Mouse (Mus musculus) kidney, adult 10 weeks (tissue): ENCODE measurements around the gene Dand5. TPM values are rescaled to one million over a fixed set of nuclear protein-coding genes. Genes with fewer than 3 reads are reported as not detected.

Experiments
- polyA plus RNA-seq: library from polyadenylated mRNA; stranded (reverse); fragments of 350-450 nt; fragmentation: Illumina TruSeq; extraction: RNeasy Lipid Tissue Mini Kit (QIAGEN cat#74804); gene quantifications from one replicate; pipeline ENCODE4 v1.2.3, GENCODE M21; 2014; ENCODE audit warnings: low read depth, low replicate concordance

Gene Dand5
- 3.3 TPM for polyA plus RNA-seq

GRCm38 (mm10) chr8:84822723-84823122 is at the start of gene Dand5:
Gene Dand5 (minus strand): TSS chr8:84822823.

GRCm38 (mm10) chr8:84871376-84872308 is 49.0 kb upstream of the Dand5 start, which contains the start of gene Syce2:
Gene Syce2 (plus strand): TSS chr8:84872111.

GRCm38 (mm10) chr8:84856864-84857441 is 34.3 kb upstream of the Dand5 start, which contains the start of gene Farsa:
Gene Farsa (plus strand): TSS chr8:84856989.

GRCm38 (mm10) chr8:84846722-84847572 is 24.3 kb upstream of the Dand5 start, which contains the start of gene Calr:
Gene Calr (minus strand): TSS chr8:84846934.

GRCm38 (mm10) chr8:84840248-84840999 is 17.8 kb upstream of the Dand5 start, which contains the start of gene Rad23a:
Gene Rad23a (minus strand): TSS chr8:84840665.

GRCm38 (mm10) chr8:84831490-84831889 is 8.9 kb upstream of the Dand5 start, which contains the start of gene Gadd45gip1:
Gene Gadd45gip1 (plus strand): TSS chr8:84831522.

GRCm38 (mm10) chr8:84799999-84800831 is 22.4 kb downstream of the Dand5 start, which contains the start of gene Nfix:
Gene Nfix (minus strand): TSS chr8:84800344.

Other genes starting within 250 kb of the Dand5 start
- 0.77 TPM for gene Ier2, start 160.0 kb downstream of the Dand5 start, polyA plus RNA-seq
- gene Trmt1, start 136.5 kb downstream of the Dand5 start, polyA plus RNA-seq, result 7.9 TPM
- gene Nacc1, start 135.0 kb downstream of the Dand5 start, polyA plus RNA-seq, result 2.0 TPM
- gene Lyl1, start 121.4 kb downstream of the Dand5 start, polyA plus RNA-seq, result not detected
- not detected for gene G430095P16Rik, start 99.8 kb downstream of the Dand5 start, polyA plus RNA-seq
- 5.1 TPM for gene Nfix, start 22.5 kb downstream of the Dand5 start, polyA plus RNA-seq
- not detected for gene Gadd45gip1, start 8.7 kb upstream of the Dand5 start, polyA plus RNA-seq
- gene Rad23a, start 17.8 kb upstream of the Dand5 start, polyA plus RNA-seq, result 3.5 TPM
- 862 TPM for gene Calr, start 24.1 kb upstream of the Dand5 start, polyA plus RNA-seq
- 1.3 TPM for gene Farsa, start 34.2 kb upstream of the Dand5 start, polyA plus RNA-seq
- 6.0 TPM for gene Syce2, start 49.3 kb upstream of the Dand5 start, polyA plus RNA-seq
- gene Gcdh, start 71.1 kb upstream of the Dand5 start, polyA plus RNA-seq, result 302 TPM
- gene Klf1, start 79.1 kb upstream of the Dand5 start, polyA plus RNA-seq, result not detected
- 7.1 TPM for gene Dnase2a, start 85.7 kb upstream of the Dand5 start, polyA plus RNA-seq
- not detected for gene Mast1, start 114.5 kb upstream of the Dand5 start, polyA plus RNA-seq
- gene Rtbdn, start 124.2 kb upstream of the Dand5 start, polyA plus RNA-seq, result not detected
- not detected for gene Gm49661, start 146.6 kb upstream of the Dand5 start, polyA plus RNA-seq
- 35.9 TPM for gene Prdx2, start 146.8 kb upstream of the Dand5 start, polyA plus RNA-seq
- gene Rnaseh2a, start 146.9 kb upstream of the Dand5 start, polyA plus RNA-seq, result 1.1 TPM
- gene Junb, start 155.9 kb upstream of the Dand5 start, polyA plus RNA-seq, result not detected
- gene Hook2, start 167.8 kb upstream of the Dand5 start, polyA plus RNA-seq, result 16.4 TPM
- not detected for gene Best2, start 191.7 kb upstream of the Dand5 start, polyA plus RNA-seq
- gene Asna1, start 202.5 kb upstream of the Dand5 start, polyA plus RNA-seq, result 16.8 TPM
- gene Trir, start 204.0 kb upstream of the Dand5 start, polyA plus RNA-seq, result 15.0 TPM
- gene Tnpo2, start 214.1 kb upstream of the Dand5 start, polyA plus RNA-seq, result 4.2 TPM
- gene Fbxw9, start 237.2 kb upstream of the Dand5 start, polyA plus RNA-seq, result 0.89 TPM
- not detected for gene Gm5741, start 245.2 kb upstream of the Dand5 start, polyA plus RNA-seq
- 9.5 TPM for gene Dhps, start 248.9 kb upstream of the Dand5 start, polyA plus RNA-seq